Mouse (Mus musculus) C2C12 (cell line): Measurements from ENCODE around the gene Ssbp3.

Experiments
- CTCF ChIP-seq: IDR thresholded peaks from one replicate; pipeline ENCODE4 v1.5.1; 2011; ENCODE audit not compliant: control insufficient read depth, insufficient read depth, insufficient read length
- MAX ChIP-seq: IDR thresholded peaks from one replicate; pipeline ENCODE4 v1.6.1; 2011; ENCODE audit warnings: mild to moderate bottlenecking, control low read depth

DNA sequence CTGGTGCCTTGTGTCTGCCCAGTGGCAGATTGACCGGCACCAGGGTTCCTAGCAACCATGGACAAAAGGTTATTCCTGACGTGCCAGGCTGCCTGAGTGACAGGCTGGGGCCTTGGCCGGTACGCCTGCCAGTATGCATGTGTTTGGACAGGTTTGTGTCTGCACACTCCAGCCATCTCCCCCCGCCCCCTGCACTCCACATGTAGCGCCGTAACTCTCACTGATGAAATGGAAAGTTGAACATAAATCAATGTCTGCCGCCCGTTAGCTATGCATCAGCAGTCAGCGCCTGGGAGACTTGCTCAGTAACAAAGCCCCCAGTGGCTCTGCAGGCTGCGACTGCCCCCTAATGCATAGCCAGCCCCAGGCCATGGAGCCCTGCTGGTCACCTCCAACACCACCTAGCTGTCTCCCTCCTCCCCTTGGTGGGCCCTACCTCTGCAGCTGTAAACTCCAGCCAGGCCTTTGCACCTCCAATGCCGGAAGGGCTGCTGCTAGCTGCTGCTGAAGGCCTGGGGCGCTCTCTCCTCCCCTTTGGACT is 105.5 kb downstream of the Ssbp3 start:
- TF ChIP-seq MAX, result no peak
- TF ChIP-seq CTCF, result no peak
